Mouse (Mus musculus) cerebellum, postnatal 14 days (tissue): ENCODE data around the gene Napsa.

ENCODE experiments used
- DNase-seq, 2 experiments: peaks; one replicate each; pipeline ENCODE4 v3.0.0; 2021; ENCODE audit warnings: mixed read lengths in 2 of 2

Gene Napsa

GRCm38 (mm10) chr7:44571811-44572210 is 369 bp upstream of the Napsa start:
- no peak for DNase-seq

- DNase-seq: no peak
These were observed 840 bp downstream of the Napsa start for GRCm38 (mm10) chr7:44572956-44573484.

- DNase-seq: peak in 1 of 2 experiments; percentile 20
These were observed 4.2 kb downstream of the Napsa start for GRCm38 (mm10) chr7:44576333-44576844.

- DNase-seq: no peak
These were observed 9.5 kb downstream of the Napsa start for GRCm38 (mm10) chr7:44581637-44582036.

- DNase-seq: no peak
These were observed 10.5 kb downstream of the Napsa start for GRCm38 (mm10) chr7:44582709-44583108.

- no peak for DNase-seq
These were observed 11.0 kb downstream of the Napsa start for GRCm38 (mm10) chr7:44583146-44583545.

GRCm38 (mm10) chr7:44584265-44584804 is 12.2 kb downstream of the Napsa start:
- no peak for DNase-seq

GRCm38 (mm10) chr7:44584921-44585320 is 12.7 kb downstream of the Napsa start:
- no peak for DNase-seq

GRCm38 (mm10) chr7:44585606-44586005 is 13.4 kb downstream of the Napsa start:
- DNase-seq: no peak

GRCm38 (mm10) chr7:44586518-44586917 is 14.3 kb downstream of the Napsa start:
- DNase-seq: peak; percentile 76 to 81

- DNase-seq: peak; percentile 90
These were observed 14.8 kb downstream of the Napsa start for GRCm38 (mm10) chr7:44586930-44587329.

GRCm38 (mm10) chr7:44587676-44588075 is 15.5 kb downstream of the Napsa start:
- DNase-seq: no peak

- DNase-seq: peak; percentile 44 to 47
These were observed 16.2 kb downstream of the Napsa start for GRCm38 (mm10) chr7:44588338-44588737.

- peak; percentile 94 to 95 for DNase-seq
These were observed 17.0 kb downstream of the Napsa start for GRCm38 (mm10) chr7:44589149-44589548.

- peak; percentile 63 to 74 for DNase-seq
These were observed 17.8 kb downstream of the Napsa start for GRCm38 (mm10) chr7:44589946-44590345.

- DNase-seq: peak; percentile 95 to 98
These were observed 18.5 kb downstream of the Napsa start, which contains the start of gene Kcnc3 for GRCm38 (mm10) chr7:44590402-44591347. Gene Kcnc3 (plus strand): TSS chr7:44590664.

- DNase-seq: peak; percentile 64 to 73
These were observed 19.4 kb downstream of the Napsa start for GRCm38 (mm10) chr7:44591348-44592116.

GRCm38 (mm10) chr7:44593051-44593450 is 20.9 kb downstream of the Napsa start:
- DNase-seq: peak; percentile 58 to 72

- peak; percentile 99 for DNase-seq
These were observed 21.6 kb downstream of the Napsa start for GRCm38 (mm10) chr7:44593775-44594174.

GRCm38 (mm10) chr7:44594291-44594690 is 22.1 kb downstream of the Napsa start:
- peak; percentile 93 for DNase-seq

GRCm38 (mm10) chr7:44595131-44595561 is 23.0 kb downstream of the Napsa start:
- peak; percentile 35 to 45 for DNase-seq

- peak in 1 of 2 experiments; percentile 23 for DNase-seq
These were observed 23.9 kb downstream of the Napsa start for GRCm38 (mm10) chr7:44596051-44596450.
